Mouse (Mus musculus): ENCODE results near the gene Zfp217. TPM values are rescaled to one million over a fixed set of nuclear protein-coding genes. Genes with fewer than 3 reads are reported as not detected.

Gene Zfp217
- polyA plus RNA-seq (2012; rRNA removed; ENCODE audit: low replicate concordance) = 13.5 and 31.6 TPM in 2 replicates

DNA sequence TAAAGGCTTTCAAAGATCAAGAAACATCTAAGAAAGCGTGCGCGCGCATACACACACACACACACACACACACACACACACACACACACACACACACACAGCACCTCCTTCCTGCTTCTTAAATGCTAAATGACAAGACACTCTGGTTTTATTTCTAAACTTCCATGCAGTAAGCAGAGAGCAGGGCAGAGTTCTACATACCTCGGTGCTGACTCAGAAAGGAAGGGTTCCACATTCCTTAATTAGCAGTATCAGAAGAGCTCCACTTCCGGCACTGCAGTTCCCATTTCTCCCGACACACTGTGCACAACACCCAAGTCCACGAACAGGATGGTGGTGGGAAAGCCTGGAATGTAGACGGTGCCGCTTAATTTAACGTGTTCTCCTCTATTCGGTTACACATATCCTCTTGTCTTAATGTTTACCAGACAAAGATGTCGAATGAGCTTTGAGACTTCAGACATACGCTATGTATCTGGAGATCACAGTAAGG is at the start of gene Zfp217:
Zfp217 (minus strand) TSS at position 443 of the 493 bp plus-strand sequence.

Measured in subcutaneous adipose tissue, adult 2 months (tissue).